Mouse (Mus musculus) ES-E14 (cell line): ENCODE data around the gene Nrxn3. TPM values are rescaled to one million over a fixed set of nuclear protein-coding genes. Genes with fewer than 3 reads are reported as not detected.

ENCODE experiments used
- DNase-seq: peaks from one replicate; pipeline ENCODE4 v3.0.0-alpha.2; 2013; ENCODE audit warnings: low read depth, low spot score
- H3K27ac ChIP-seq: 2 replicates; pipeline ENCODE4 v1.5.1; 2012; ENCODE audit warnings: low read depth, mild to moderate bottlenecking, low read length, moderate library complexity, mixed read lengths; ENCODE audit not compliant: poor library complexity, insufficient read depth, severe bottlenecking
- H3K36me3 ChIP-seq: 2 replicates; pipeline ENCODE4 v1.6.1; 2012; ENCODE audit warnings: mild to moderate bottlenecking, low read length, moderate library complexity, mixed read lengths; ENCODE audit not compliant: control insufficient read depth, poor library complexity, insufficient read depth, severe bottlenecking
- H3K4me1 ChIP-seq, 2 experiments: fragments of 150-350 bp in 1 of 2; sonication (generic) in 1 of 2; 2 replicates each; pipeline ENCODE4 v1.6.1; 2012; ENCODE audit warnings: low read length in 2 of 2, mild to moderate bottlenecking in 1 of 2, mixed read lengths in 1 of 2; ENCODE audit not compliant: control insufficient read depth in 2 of 2, insufficient read depth in 2 of 2, poor library complexity in 1 of 2
- H3K4me3 ChIP-seq, 2 experiments: fragments of 150-350 bp in 1 of 2; sonication (generic) in 1 of 2; 2 replicates each; pipeline ENCODE4 v1.5.1; 2012; ENCODE audit warnings: low read length in 2 of 2, low read depth in 1 of 2, mild to moderate bottlenecking in 1 of 2, mixed read lengths in 1 of 2; ENCODE audit not compliant: insufficient read depth in 1 of 2, poor library complexity in 1 of 2, severe bottlenecking in 1 of 2
- H3K9ac ChIP-seq: 2 replicates; pipeline ENCODE4 v1.6.1; 2012; ENCODE audit warnings: low read depth, mild to moderate bottlenecking, low read length, mixed read lengths; ENCODE audit not compliant: poor library complexity, insufficient read depth, severe bottlenecking
- H3K9me3 ChIP-seq: fragments of 150-350 bp; sonication (generic); 2 replicates; pipeline ENCODE4 v1.6.1; 2012; ENCODE audit warnings: low read depth, mild to moderate bottlenecking, low read length; ENCODE audit not compliant: control insufficient read depth, insufficient read depth
- CHD2 ChIP-seq: IDR thresholded peaks from 2 replicates; pipeline ENCODE4 v1.6.1; 2014; ENCODE audit warnings: mild to moderate bottlenecking, low read depth, low read length, inconsistent platforms
- HCFC1 ChIP-seq: IDR thresholded peaks from 2 replicates; pipeline ENCODE4 v1.6.1; 2012; ENCODE audit warnings: low read length, inconsistent platforms, borderline replicate concordance; ENCODE audit not compliant: insufficient read depth
- MAFK ChIP-seq: IDR thresholded peaks from 2 replicates; pipeline ENCODE4 v1.6.1; 2014; ENCODE audit warnings: mild to moderate bottlenecking, low read depth, low read length, inconsistent platforms; ENCODE audit not compliant: insufficient read depth
- ZC3H11A ChIP-seq: IDR thresholded peaks from 2 replicates; pipeline ENCODE4 v1.6.1; 2012; ENCODE audit warnings: low read depth, mild to moderate bottlenecking, inconsistent platforms, low read length, borderline replicate concordance
- ZNF384 ChIP-seq: IDR thresholded peaks from 2 replicates; pipeline ENCODE4 v1.6.1; 2012; ENCODE audit warnings: low read depth, low read length, inconsistent platforms
- in situ Hi-C, 2 experiments: fragments of 600-800 bp; cut with MboI; formaldehyde crosslinking; loops; one replicate each; pipeline ENCODE4 v1.15.1; 2025; ENCODE audit warnings: low sequenced_read_pairs in 2 of 2, inconsistent platforms in 1 of 2; ENCODE audit not compliant: unreplicated experiment in 2 of 2
- total RNA-seq: library from RNA; depleted of rRNA; stranded (reverse); fragments of 300-350 nt; gene quantifications from 2 replicates; pipeline ENCODE4 v1.2.3, GENCODE M21; 2012

Nrxn3 gene
- total RNA-seq, 1 experiment, result 0.13 TPM

DNA sequence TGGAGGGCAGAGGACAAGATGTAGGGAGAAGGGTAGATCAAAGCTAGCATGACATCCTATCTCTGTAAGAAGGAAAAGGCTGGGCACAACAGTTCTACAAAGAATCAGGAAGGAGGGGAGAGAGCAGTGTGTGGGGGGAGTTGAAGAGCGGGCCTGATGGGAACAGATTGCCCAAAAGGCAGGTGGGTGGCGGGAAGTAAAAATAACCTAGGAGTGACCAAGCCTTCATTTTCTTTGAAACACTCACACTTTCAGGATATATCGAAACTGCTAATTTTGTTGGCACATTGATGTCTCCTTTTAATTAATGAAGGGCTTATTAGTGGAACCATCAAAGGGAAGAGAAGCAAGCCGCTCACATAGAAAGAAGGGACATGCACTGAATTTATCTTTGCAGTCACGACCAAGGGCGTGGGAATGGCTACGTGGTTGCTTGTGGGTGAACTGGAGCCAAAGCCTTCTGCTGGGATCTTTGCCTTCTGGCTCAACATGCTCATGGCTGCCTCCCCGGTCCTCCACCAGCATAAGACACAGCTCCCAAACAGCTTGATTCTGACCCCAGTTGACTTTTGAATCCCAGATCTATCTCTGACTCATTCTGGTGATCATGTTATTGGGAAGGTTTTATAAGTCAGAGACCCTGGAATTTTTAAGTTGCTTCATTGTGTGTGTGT lies 371.3 kb downstream of the Nrxn3 start:
- Histone ChIP-seq H3K4me3 (no peak overlapping the region), H3K9me3 (no peaks in the 10 kb centered on the region), H3K36me3 (no peaks in the 10 kb centered on the region), H3K9ac (no peak overlapping the region), H3K27ac (no peak overlapping the region), H3K4me1 (no peaks in the 10 kb centered on the region)
- TF ChIP-seq MAFK, result no peak
- TF ChIP-seq HCFC1, result no peak
- no peak for TF ChIP-seq ZC3H11A
- no peak for TF ChIP-seq ZNF384
- no peak for TF ChIP-seq CHD2
- DNase-seq, result no peak
- in situ Hi-C loops, result no loop called here

DNA sequence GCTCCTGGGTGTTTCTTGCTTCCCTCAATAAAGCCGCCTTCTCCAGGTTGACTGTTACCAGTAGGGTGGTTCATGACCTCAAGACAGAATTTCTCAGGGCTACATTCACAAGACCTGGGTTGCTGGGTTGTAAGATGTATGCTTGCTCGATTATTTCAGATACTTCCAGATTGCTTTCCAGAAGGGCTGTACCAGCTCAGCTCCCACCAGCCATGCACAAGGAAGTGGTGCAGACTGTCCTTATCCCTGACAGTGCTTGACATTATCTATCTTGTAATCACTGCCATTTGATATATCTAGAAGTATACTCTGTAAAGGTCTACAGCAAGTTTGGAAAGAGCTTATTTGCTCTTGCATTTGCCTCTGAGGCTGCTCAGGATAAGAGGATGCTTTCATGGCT lies 374.9 kb downstream of the Nrxn3 start:
- no peaks in the 10 kb centered on the region for H3K9me3 ChIP-seq
- in situ Hi-C loops, result no loop called here
- no peak overlapping the region for H3K9ac ChIP-seq
- no peak overlapping the region for H3K4me3 ChIP-seq
- no peaks in the 10 kb centered on the region for H3K4me1 ChIP-seq
- no peaks in the 10 kb centered on the region for H3K36me3 ChIP-seq
- no peak for TF ChIP-seq MAFK
- TF ChIP-seq CHD2, result no peak
- no peak for TF ChIP-seq ZC3H11A
- no peak for TF ChIP-seq HCFC1
- TF ChIP-seq ZNF384, result no peak
- H3K27ac ChIP-seq, result no peak overlapping the region
- DNase-seq, result no peak

DNA sequence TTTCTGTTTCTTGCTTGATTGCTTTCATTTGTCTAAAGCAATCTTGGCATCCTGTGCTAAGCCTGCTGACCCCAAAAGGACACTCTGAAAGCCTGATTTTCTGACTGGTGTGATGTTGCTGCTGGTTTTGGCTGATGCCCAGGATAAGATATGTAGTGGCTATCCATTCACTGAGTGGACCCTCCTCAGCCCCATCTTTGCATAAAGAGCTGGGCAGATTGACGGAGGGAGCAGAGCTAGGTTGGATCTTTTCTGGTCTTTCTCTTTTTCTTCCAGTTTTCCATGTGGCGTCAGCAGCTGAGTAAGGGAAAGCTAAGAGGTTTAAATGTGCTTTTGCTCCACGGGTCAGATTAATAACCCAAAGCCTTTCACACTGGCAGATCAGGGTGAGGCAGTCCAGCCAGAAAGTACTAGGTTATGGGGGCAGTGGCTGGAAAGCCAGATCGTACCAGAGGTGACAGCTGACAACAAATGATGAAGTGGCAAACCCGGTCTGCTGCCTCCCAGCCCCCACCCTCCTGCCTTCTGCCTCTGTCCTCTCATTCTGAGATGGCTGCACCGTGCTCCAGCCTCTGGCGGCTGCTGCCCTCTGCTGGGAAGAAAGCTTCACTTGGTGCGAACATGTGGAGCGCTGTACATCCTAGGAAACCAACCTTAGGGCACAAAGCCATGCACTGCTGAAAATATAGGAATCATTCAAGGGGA lies 383.5 kb downstream of the Nrxn3 start:
- no peak for TF ChIP-seq HCFC1
- TF ChIP-seq ZC3H11A, result peak; percentile 80; the same call in 1 of the 2 replicates
- Histone ChIP-seq H3K36me3 (no peaks in the 10 kb centered on the region), H3K4me3 (no peak overlapping the region), H3K27ac (no peak overlapping the region), H3K4me1 (no peaks in the 10 kb centered on the region), H3K9me3 (no peaks in the 10 kb centered on the region), H3K9ac (no peak overlapping the region)
- DNase-seq, result peak; percentile 43
- in situ Hi-C loops, result no loop called here

DNA sequence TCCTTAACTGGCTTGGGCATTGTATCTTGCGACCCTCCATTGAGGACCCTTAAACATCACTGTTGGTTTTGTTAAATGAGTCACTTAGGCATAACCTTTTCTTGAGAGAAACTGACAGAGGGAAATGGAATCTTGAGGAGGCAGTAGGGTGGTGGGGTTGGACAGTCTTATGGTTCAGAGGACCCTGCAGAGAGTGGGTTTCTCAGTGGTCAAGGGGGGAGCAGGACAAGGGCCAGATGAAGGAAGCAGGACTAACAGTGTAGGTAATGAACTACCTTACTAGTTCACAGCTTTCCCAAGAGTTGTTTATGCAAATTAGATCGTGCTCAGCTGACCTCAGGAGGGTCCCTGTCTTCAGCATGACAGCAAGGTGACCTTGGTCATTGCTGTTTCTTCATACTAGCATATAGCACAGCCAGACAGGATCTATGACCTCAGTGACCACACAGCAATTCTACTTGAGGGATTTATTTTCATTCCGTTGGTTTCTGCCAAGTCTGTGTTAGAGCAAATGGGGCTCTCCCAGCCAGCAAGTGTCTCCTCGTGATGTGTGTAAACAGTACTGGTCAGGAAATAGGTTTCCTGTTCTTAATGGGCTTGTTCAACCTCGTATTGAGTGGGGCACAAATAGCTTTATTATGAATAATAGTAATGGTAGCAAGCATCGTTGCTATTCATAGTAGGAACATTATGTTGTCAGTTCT lies 384.4 kb downstream of the Nrxn3 start:
- no peak overlapping the region for H3K9ac ChIP-seq
- no peak overlapping the region for H3K27ac ChIP-seq
- no peak for TF ChIP-seq ZNF384
- TF ChIP-seq ZC3H11A, result no peak
- TF ChIP-seq HCFC1, result no peak
- no peak for TF ChIP-seq MAFK
- no peak for TF ChIP-seq CHD2
- H3K4me1 ChIP-seq, result no peaks in the 10 kb centered on the region
- no peaks in the 10 kb centered on the region for H3K36me3 ChIP-seq
- H3K9me3 ChIP-seq, result no peaks in the 10 kb centered on the region
- H3K4me3 ChIP-seq, result no peak overlapping the region
- DNase-seq, result no peak
- in situ Hi-C loops, result no loop called here
